Mouse (Mus musculus) pancreas, adult 10 weeks (tissue): Measurements from ENCODE around the gene Drd2. TPM values are rescaled to one million over a fixed set of nuclear protein-coding genes. Genes with fewer than 3 reads are reported as not detected.

ENCODE experiments used
- polyA plus RNA-seq: library from polyadenylated mRNA; stranded (reverse); fragments of 350-450 nt; fragmentation: Illumina TruSeq; extraction: RNeasy Lipid Tissue Mini Kit (QIAGEN cat#74804); gene quantifications from one replicate; pipeline ENCODE4 v1.2.3, GENCODE M21; 2015; ENCODE audit warnings: low read depth, low replicate concordance; ENCODE audit not compliant: insufficient read depth

The Drd2 gene
- not detected for polyA plus RNA-seq

GRCm38 (mm10) chr9:49340136-49341043, at the start of gene Drd2:
Gene Drd2, plus strand, starts transcription at chr9:49340627.

GRCm38 (mm10) chr9:49426921-49427320, 86.5 kb downstream of the Drd2 start, which contains the start of gene Ankk1:
Gene Ankk1, minus strand, starts transcription at chr9:49427021.

Other genes starting within 250 kb of the Drd2 start
- not detected for gene Gm4894, start 90.1 kb upstream of the Drd2 start, polyA plus RNA-seq
- not detected for gene Ankk1, start 86.4 kb downstream of the Drd2 start, polyA plus RNA-seq
- 1.4 TPM for gene Ttc12, start 145.6 kb downstream of the Drd2 start, polyA plus RNA-seq